Mouse (Mus musculus): Measurements from ENCODE around the gene Akna.

Gene Akna

GRCm38 (mm10) chr4:63403040-63403959, at the start of gene Akna:
Akna (minus strand) TSS chr4:63403354.
- DNase-seq (ENCODE audit: low read depth, low spot score) = no peak

GRCm38 (mm10) chr4:63452555-63452954, 49.4 kb upstream of the Akna start:
- DNase-seq (ENCODE audit: low read depth, low spot score) = no peak

- no peak for DNase-seq (ENCODE audit: low read depth, low spot score)
Measured at GRCm38 (mm10) chr4:63450551-63450950, 47.4 kb upstream of the Akna start.

GRCm38 (mm10) chr4:63444362-63445066, 41.4 kb upstream of the Akna start:
- DNase-seq (ENCODE audit: low read depth, low spot score) = no peak

GRCm38 (mm10) chr4:63443101-63443500, 39.9 kb upstream of the Akna start:
- no peak for DNase-seq (ENCODE audit: low read depth, low spot score)

GRCm38 (mm10) chr4:63441616-63442015, 38.5 kb upstream of the Akna start:
- DNase-seq (ENCODE audit: low read depth, low spot score) = no peak

- DNase-seq (ENCODE audit: low read depth, low spot score) = no peak
Measured at GRCm38 (mm10) chr4:63440262-63440661, 37.1 kb upstream of the Akna start.

- DNase-seq (ENCODE audit: low read depth, low spot score) = no peak
Measured at GRCm38 (mm10) chr4:63437968-63438367, 34.8 kb upstream of the Akna start.

- no peak for DNase-seq (ENCODE audit: low read depth, low spot score)
Measured at GRCm38 (mm10) chr4:63437119-63437815, 34.1 kb upstream of the Akna start.

- no peak for DNase-seq (ENCODE audit: low read depth, low spot score)
Measured at GRCm38 (mm10) chr4:63435402-63435801, 32.2 kb upstream of the Akna start.

- no peak for DNase-seq (ENCODE audit: low read depth, low spot score)
Measured at GRCm38 (mm10) chr4:63431098-63431497, 27.9 kb upstream of the Akna start.

- no peak for DNase-seq (ENCODE audit: low read depth, low spot score)
Measured at GRCm38 (mm10) chr4:63430357-63430756, 27.2 kb upstream of the Akna start.

- no peak for DNase-seq (ENCODE audit: low read depth, low spot score)
Measured at GRCm38 (mm10) chr4:63426308-63426707, 23.2 kb upstream of the Akna start.

- DNase-seq (ENCODE audit: low read depth, low spot score) = no peak
Measured at GRCm38 (mm10) chr4:63423811-63424210, 20.7 kb upstream of the Akna start.

- no peak for DNase-seq (ENCODE audit: low read depth, low spot score)
Measured at GRCm38 (mm10) chr4:63423231-63423630, 20.1 kb upstream of the Akna start.

GRCm38 (mm10) chr4:63420143-63420920, 17.2 kb upstream of the Akna start:
- DNase-seq (ENCODE audit: low read depth, low spot score) = no peak

GRCm38 (mm10) chr4:63418270-63418669, 15.1 kb upstream of the Akna start:
- DNase-seq (ENCODE audit: low read depth, low spot score) = no peak

- no peak for DNase-seq (ENCODE audit: low read depth, low spot score)
Measured at GRCm38 (mm10) chr4:63417318-63417957, 14.3 kb upstream of the Akna start.

GRCm38 (mm10) chr4:63414951-63415350, 11.8 kb upstream of the Akna start:
- no peak for DNase-seq (ENCODE audit: low read depth, low spot score)

- no peak for DNase-seq (ENCODE audit: low read depth, low spot score)
Measured at GRCm38 (mm10) chr4:63411222-63411621, 8.1 kb upstream of the Akna start.

- peak; percentile 71 for DNase-seq (ENCODE audit: low read depth, low spot score)
Measured at GRCm38 (mm10) chr4:63410583-63410934, 7.4 kb upstream of the Akna start.
